Mouse (Mus musculus): ENCODE results near the gene Mmp28. TPM values are rescaled to one million over a fixed set of nuclear protein-coding genes. Genes with fewer than 3 reads are reported as not detected.

The Mmp28 gene
- total RNA-seq, 2 experiments from 2014 or later: 1.6 to 2.0 TPM

DNA sequence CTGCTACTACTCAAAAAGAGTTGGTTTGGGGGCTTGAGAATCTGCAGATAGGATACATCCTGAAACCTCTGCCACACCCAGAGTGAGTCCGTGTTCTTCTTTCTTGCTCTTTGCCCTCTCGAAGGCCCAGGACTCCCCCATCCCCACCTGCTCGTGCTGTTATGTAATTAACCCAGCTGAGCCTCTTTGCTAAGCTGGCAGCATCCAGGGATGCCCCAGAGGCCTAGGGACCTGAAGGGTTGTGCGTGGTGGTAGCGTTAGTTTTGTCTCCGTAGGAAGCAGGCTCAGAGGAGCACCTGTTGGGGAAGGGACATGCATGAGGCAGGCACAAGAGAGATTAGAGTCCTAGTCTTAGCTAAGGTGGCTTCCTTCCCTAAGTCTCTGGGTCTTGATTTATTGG lies 52.4 kb downstream of the Mmp28 start:
- DNase-seq: no peak
- intact Hi-C loops (cut with DNase I): no loop called here

- intact Hi-C loops (cut with DNase I): no loop called here
- DNase-seq: no peak
Observed at GRCm38 (mm10) chr11:83409792-83410291, 53.0 kb downstream of the Mmp28 start.

GRCm38 (mm10) chr11:83409087-83409754 lies 53.6 kb downstream of the Mmp28 start, which contains the start of gene Rasl10b:
Gene Rasl10b, plus strand, starts transcription at chr11:83409137.
- DNase-seq: no peak
- intact Hi-C loops (cut with DNase I): no loop called here

GRCm38 (mm10) chr11:83408242-83408641 lies 54.6 kb downstream of the Mmp28 start:
- no peak for DNase-seq
- intact Hi-C loops (cut with DNase I): no loop called here

DNA sequence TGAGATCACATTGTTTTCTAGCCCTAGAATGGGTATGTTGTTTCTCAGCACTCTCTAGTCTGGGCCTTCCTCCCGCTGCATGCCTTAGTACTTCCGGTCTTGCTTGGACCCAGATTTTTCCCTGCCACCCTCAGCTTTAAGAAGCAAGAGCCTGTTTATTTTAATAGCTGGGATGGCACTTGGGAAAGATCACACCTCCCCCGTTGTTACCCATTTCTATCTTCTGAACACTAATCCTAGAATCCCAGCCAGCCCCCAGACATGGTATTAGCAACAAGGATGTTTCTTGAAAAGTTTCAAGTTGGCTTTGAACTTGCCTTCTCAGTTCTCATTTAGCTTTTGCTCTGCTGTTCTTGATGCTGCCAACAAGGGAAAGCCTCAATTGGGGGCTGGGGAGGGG lies 56.5 kb downstream of the Mmp28 start:
- intact Hi-C loops (cut with DNase I): no loop called here
- no peak for DNase-seq

DNA sequence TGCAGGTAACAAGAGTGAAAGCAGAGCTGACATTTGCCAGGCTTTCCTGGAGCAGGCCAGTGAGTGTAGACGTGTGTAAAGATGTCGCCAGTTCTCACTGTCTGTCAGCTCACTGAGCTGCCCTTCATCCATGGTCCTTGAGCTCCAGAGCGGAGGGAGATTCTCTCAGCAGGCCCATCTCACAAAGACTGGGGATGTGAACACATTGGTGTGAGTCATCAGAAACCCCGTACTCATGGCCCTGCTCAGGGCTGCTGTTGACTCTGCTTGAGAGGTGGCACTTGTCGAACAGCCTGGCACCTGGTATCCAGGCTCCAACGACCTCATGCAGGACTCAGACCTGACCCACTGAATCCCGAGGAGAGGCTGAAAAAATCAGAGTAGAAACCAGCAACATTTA lies 59.1 kb downstream of the Mmp28 start:
- DNase-seq: no peak
- intact Hi-C loops (cut with DNase I): no loop called here

DNA sequence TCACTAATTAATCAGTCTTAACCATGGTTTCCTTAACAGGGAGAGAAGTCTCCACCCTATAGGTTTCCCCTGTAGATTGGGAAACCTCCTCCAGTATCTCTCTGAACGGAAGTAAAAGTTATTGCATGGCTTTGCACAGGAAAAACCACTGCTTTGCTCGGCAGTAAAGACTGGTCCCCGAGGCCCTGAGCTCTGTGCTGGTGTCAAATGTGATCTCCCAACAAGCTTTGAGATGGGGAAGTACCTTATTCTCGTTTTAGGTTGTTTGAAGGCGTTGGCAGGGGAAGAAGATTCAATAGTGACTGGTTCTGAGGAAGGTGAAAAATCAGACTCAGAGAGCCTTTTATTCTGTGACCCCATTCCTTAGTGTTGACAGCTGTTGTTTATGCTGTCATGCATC lies 64.1 kb downstream of the Mmp28 start:
- intact Hi-C loops (cut with DNase I): no loop called here
- no peak for DNase-seq

DNA sequence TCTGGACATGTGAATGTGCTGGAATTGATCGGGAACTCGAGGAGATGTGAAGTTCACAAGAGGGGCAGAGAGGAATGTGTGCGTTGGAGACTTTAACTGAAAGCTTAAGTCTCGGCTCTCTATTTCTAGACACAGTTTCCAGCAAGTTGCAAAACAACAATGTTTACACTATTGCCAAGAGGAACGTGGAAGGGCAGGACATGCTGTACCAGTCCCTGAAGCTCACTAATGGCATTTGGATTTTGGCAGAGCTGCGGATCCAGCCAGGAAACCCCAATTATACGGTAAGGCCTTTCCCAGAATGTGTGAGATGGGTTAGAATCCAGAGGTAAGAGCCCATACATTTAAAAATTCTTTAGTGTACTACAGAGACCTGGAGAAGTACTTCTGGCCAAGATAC lies 65.2 kb downstream of the Mmp28 start:
- DNase-seq: no peak
- intact Hi-C loops (cut with DNase I): no loop called here

GRCm38 (mm10) chr11:83394802-83395439 lies 68.0 kb downstream of the Mmp28 start:
- intact Hi-C loops (cut with DNase I): no loop called here
- no peak for DNase-seq

- no peak for DNase-seq
- intact Hi-C loops (cut with DNase I): no loop called here
Observed at GRCm38 (mm10) chr11:83393062-83393461, 69.8 kb downstream of the Mmp28 start.

Other genes with a start within 250 kb of the Mmp28 start
- gene Slfn14, start 176.3 kb downstream of the Mmp28 start, total RNA-seq (2021): not detected
- gene Ap2b1, start 164.0 kb downstream of the Mmp28 start, total RNA-seq (2021): 10 to 100 TPM; 26.1 to 27.3 TPM
- 1 to 10 TPM; 7.3 to 8.2 TPM for gene Pex12, start 160.5 kb downstream of the Mmp28 start, total RNA-seq (2021)
- gene Rasl10b, start 53.9 kb downstream of the Mmp28 start, total RNA-seq (2021): under 1 TPM; 0.37 to 0.43 TPM
- gene Gas2l2, start 33.6 kb downstream of the Mmp28 start, total RNA-seq (2021): not detected
- gene 1700020L24Rik, start 25.4 kb downstream of the Mmp28 start, total RNA-seq (2021): not detected
- gene Taf15, start 10.0 kb upstream of the Mmp28 start, total RNA-seq (2021): 10 to 100 TPM; 19.5 to 21.7 TPM
- gene Heatr9, start 59.1 kb upstream of the Mmp28 start, total RNA-seq (2021): not detected
- gene Ccl5, start 67.4 kb upstream of the Mmp28 start, total RNA-seq (2021): not detected
- gene Ccl9, start 115.6 kb upstream of the Mmp28 start, total RNA-seq (2021): 1 to 10 TPM; 3.0 to 3.4 TPM
- 1 to 10 TPM; 4.2 to 9.4 TPM for gene Ccl6, start 130.0 kb upstream of the Mmp28 start, total RNA-seq (2021)
- not detected for gene Rpl9-ps1, start 182.6 kb upstream of the Mmp28 start, total RNA-seq (2021)
- not detected for gene Ccl3, start 186.3 kb upstream of the Mmp28 start, total RNA-seq (2021)
- gene Ccl4, start 199.5 kb upstream of the Mmp28 start, total RNA-seq (2021): not detected
- gene Wfdc17, start 240.9 kb upstream of the Mmp28 start, total RNA-seq (2021): 1 to 10 TPM in 1 of 2 experiments, not detected in 1; 1.1 TPM
- not detected for gene Wfdc18, start 245.9 kb upstream of the Mmp28 start, total RNA-seq (2021)